Mouse (Mus musculus): Measurements from ENCODE around the gene Cldn7.

DNA sequence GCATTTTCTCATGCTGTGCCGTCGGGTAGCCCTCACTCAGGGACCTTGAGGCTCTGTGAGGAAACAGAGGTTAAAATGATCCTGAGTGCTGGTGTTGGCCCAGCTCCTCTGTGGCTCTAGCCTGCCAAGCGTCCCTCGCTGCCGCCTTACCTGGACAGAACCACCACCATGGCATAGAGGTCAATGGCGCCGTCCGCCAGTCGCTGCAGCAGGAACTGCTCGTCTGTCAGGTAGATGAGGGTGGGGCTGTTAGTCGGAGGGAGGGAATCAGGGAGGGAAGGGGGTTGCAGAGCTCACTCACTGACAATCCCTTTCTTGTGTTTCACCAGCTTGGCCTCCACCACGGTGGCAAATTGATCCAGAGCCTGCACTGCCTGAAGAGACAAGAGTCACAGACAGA is 46.0 kb downstream of the Cldn7 start:
- TF ChIP-seq CTCF (IDR thresholded peaks at IDR 0.05; ENCODE audit: extremely low read depth, insufficient read depth, low read length), result no peak
- no peak for TF ChIP-seq POLR2A (IDR thresholded peaks at IDR 0.05; ENCODE audit: extremely low read depth, insufficient read depth, low read length)
